Mouse (Mus musculus) cerebellum, adult 11-12 months (tissue): Measurements from ENCODE around the gene Cic.
"Not testable (repeated sequence)": the region's sequence is repeated elsewhere in the genome, so short reads cannot be mapped to it uniquely, and the experiment has no call there.

Experiments
- DNase-seq: peaks from one replicate; pipeline ENCODE4 v3.0.0; 2022

Cic gene

GRCm38 (mm10) chr7:25309425-25309824, 41.9 kb downstream of the Cic start:
- peak; percentile 31 for DNase-seq

- DNase-seq = no peak
These were observed 43.7 kb downstream of the Cic start for GRCm38 (mm10) chr7:25311193-25311592.

GRCm38 (mm10) chr7:25313325-25313724, 45.8 kb downstream of the Cic start:
- DNase-seq = no peak

GRCm38 (mm10) chr7:25314606-25315305, 47.3 kb downstream of the Cic start:
- peak; percentile 70 for DNase-seq

GRCm38 (mm10) chr7:25315306-25316041, 48.0 kb downstream of the Cic start:
- DNase-seq = peak; percentile 78

GRCm38 (mm10) chr7:25316532-25317445, 49.3 kb downstream of the Cic start, which contains the start of gene Megf8:
Gene Megf8 (plus strand): TSS chr7:25317164.
- DNase-seq = peak; percentile 98

GRCm38 (mm10) chr7:25317446-25317999, 50.0 kb downstream of the Cic start:
- DNase-seq = peak; percentile 74

GRCm38 (mm10) chr7:25322058-25322484, 54.6 kb downstream of the Cic start:
- DNase-seq = no peak

GRCm38 (mm10) chr7:25323219-25323618, 55.7 kb downstream of the Cic start:
- DNase-seq = no peak

GRCm38 (mm10) chr7:25325431-25325830, 57.9 kb downstream of the Cic start:
- DNase-seq = not testable (repeated sequence)

- DNase-seq = no peak
These were observed 58.7 kb downstream of the Cic start for GRCm38 (mm10) chr7:25326233-25326632.

GRCm38 (mm10) chr7:25333596-25334307, 66.2 kb downstream of the Cic start:
- DNase-seq = peak; percentile 74

- DNase-seq = no peak
These were observed 67.0 kb downstream of the Cic start for GRCm38 (mm10) chr7:25334472-25334871.

GRCm38 (mm10) chr7:25339329-25339728, 71.8 kb downstream of the Cic start:
- no peak for DNase-seq

GRCm38 (mm10) chr7:25341000-25341784, 73.7 kb downstream of the Cic start:
- DNase-seq = no peak
